Mouse (Mus musculus): ENCODE measurements around the gene Efhd1.

DNA sequence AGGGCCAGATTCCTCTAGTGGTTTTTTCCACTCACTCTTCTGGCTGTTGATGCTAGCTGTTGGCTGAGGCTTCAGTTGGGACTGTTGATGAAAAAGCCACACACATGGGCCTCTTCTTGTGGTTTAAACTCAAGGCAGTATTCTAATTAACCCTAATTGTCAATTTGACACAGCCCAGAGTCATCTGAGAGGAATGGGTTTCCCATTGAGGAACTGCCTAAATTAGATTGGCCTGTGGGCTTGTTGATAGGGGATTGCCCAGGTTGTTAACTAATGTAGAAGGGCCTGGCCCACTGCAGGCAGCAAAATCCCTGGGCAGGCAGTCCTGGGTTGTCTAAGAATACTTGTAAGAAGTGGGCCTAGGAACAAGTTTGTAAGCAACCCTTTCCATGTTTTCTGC, 60.5 kb downstream of the Efhd1 start:
- TF ChIP-seq POLR2A (IDR thresholded peaks at IDR 0.05; ENCODE audit: borderline replicate concordance, insufficient read depth, low read length) (no peak), CTCF (IDR thresholded peaks at IDR 0.05; ENCODE audit: borderline replicate concordance, insufficient read depth, low read depth, low read length) (no peak)
